Mouse (Mus musculus) lung, postnatal 4 days (tissue): ENCODE data around the gene Hif3a.

Experiments
- DNase-seq, 2 experiments: peaks; one replicate each; pipeline ENCODE4 v3.0.0; 2021

Hif3a gene

GRCm38 (mm10) chr7:16990006-16990744 lies 72.1 kb downstream of the Hif3a start:
- DNase-seq, result peak in 1 of 2 experiments; percentile 23

DNA sequence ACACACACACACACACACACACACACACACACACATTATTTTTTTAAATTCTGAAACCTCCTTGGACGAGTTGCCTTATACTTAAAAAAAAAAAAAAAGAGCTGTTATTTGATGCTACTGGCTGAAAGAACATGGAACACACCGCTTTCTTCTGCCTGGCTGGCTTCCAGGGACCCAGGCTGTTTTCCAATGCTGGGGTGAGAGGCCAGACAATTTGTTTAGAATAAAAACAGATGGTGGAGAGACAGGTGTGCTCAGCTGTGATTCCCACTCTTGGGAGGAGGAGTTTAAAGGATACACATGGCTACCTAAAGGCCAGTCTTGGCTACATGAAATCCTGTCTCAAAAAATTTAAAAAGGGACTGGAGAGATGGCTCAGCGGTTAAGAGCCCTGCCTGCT lies 73.8 kb downstream of the Hif3a start:
- peak; percentile 57 to 85 for DNase-seq

- no peak for DNase-seq
These were observed 74.6 kb downstream of the Hif3a start for GRCm38 (mm10) chr7:16987541-16988149.

DNA sequence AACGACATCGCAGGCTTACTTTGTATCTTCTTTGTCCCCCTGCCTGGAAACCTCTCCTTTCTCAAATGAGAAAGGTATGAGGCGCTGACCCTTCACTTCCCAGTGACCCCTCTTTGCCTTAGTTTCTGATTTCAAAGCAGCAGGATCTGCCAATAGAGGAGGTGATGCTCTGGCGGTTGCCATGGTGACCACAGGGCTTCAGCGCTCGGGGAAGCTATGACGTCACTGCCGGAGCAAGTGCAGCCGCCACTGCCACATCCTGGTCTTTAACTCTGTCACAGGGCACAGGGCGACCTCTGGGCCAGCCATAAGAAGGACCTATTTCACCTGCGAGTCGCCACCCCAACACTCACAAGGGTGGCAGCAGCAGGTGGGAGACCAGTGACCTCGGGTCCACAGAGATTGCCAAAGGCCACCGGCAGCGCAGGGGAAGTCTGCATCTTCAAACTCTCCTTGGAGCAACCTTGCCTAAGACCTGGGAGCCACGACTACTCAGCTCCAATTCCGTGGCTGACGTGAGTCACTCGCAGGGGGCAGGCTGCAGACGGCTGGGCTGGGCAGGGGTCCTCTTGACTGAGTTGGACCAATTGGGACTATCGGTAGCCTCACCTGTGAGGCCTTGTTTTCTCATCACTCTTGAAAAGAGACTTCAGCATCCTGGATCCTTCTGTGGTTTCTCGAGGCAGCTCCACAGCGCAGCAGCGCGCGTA lies 79.2 kb downstream of the Hif3a start, which contains the start of gene Gm42372:
TSS of gene Gm42372 (plus strand) at position 228 of the 710 bp plus-strand sequence.
- peak; percentile 60 to 66 for DNase-seq
